Mouse (Mus musculus): ENCODE data around the gene Cachd1.

Gene Cachd1

DNA sequence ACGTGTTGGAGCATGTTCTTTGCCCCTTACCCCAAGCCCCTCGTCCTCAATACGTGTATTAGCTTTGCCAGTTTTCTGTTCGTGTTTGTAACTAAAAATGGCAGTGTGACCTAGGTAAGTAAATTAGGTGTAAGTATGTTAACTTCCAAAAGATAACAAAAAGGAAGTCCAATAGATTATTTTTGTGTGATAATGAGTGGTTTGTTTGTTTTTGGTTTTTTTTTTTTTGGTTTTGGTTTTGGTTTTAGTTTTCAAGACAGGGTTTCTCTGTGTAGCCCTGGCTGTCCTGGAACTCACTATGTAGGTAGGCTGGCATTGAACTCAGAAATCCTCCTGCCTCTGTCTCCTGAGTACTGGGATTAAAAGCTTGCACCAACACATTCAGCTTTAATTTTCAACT lies 295.1 kb downstream of the Cachd1 start:
- DNase-seq, result no peak

- DNase-seq, result no peak
Observed at GRCm38 (mm10) chr4:101076425-101076824, 299.9 kb downstream of the Cachd1 start.

All from right cerebral cortex, postnatal 4 days (tissue).